Comparison of ENCODE assay signal across 14 mouse cellular contexts in genomic region chr2:26460837-26461236, GRCm38 (mm10). TPM values are rescaled to one million over a fixed set of nuclear protein-coding genes. Genes with fewer than 3 reads are reported as not detected.
A peak's percentile ranks its signal among the peaks of the same experiment; 100 is the strongest.
DNase-seq lines count a peak whose midpoint lies in the region; ATAC-seq and TF ChIP-seq lines count a peak whose summit lies in the region.
"Had no signal": no experiment of that assay in that cellular context is flagged by ENCODE, and none has a peak within 500 bp of the region (broad histone marks: within the 10 kb centered on the region; RNA-seq: fewer than 3 reads in every experiment).

No protein-coding gene starts in this region.

- no peaks in the 10 kb centered on the region for H3K79me2 ChIP-seq in liver, adult 2 months (ENCODE audit: control insufficient read depth, insufficient read depth, low read length)

- no peak for TF ChIP-seq CTCF in liver, adult 2 months (IDR thresholded peaks at IDR 0.05; ENCODE audit: low read depth, low read length)

- no peak for TF ChIP-seq POLR2A in liver, adult 2 months (IDR thresholded peaks at IDR 0.05; ENCODE audit: extremely low read depth, insufficient read depth, low read length)

- WGBS in forebrain, embryonic 10.5 days: 88% methylated on average over 13 of the region's 13 CpGs
- WGBS in forebrain, embryonic 16.5 days: 87% methylated on average over 13 of the region's 13 CpGs
- 84% methylated on average over 13 of the region's 13 CpGs for WGBS in liver, adult 2 months
- WGBS in liver, embryonic 12.5 days (ENCODE audit: insufficient replicate concordance): 92% methylated on average over 13 of the region's 13 CpGs

- no peak overlapping the region for H3K9ac ChIP-seq in forebrain, embryonic 16.5 days (replicated peaks; ENCODE audit: low read depth, low read length)
- no peak overlapping the region for H3K9ac ChIP-seq in liver, adult 2 months (ENCODE audit: low read depth, low read length)
- H3K9ac ChIP-seq in liver, embryonic 12.5 days: no peak overlapping the region
- H3K9ac ChIP-seq: heart, embryonic 12.5 days; liver, embryonic 13.5 days had no signal

- H3K27ac ChIP-seq in forebrain, embryonic 10.5 days: peak overlapping the region; percentile 40; the same call in 1 of the 2 replicates
- H3K27ac ChIP-seq in forebrain, embryonic 16.5 days (ENCODE audit: low read length): no peak overlapping the region
- peak overlapping the region; percentile 54 for H3K27ac ChIP-seq in liver, adult 2 months (replicated peaks; ENCODE audit: insufficient read depth, low read depth, low read length)
- H3K27ac ChIP-seq in liver, embryonic 12.5 days: no peak overlapping the region
- H3K27ac ChIP-seq: liver, embryonic 13.5 days; macrophage had no signal

- H3K9me3 ChIP-seq in forebrain, embryonic 10.5 days: no peaks in the 10 kb centered on the region
- H3K9me3 ChIP-seq in forebrain, embryonic 16.5 days (ENCODE audit: control insufficient read depth, low read length): no peaks in the 10 kb centered on the region
- no peaks in the 10 kb centered on the region for H3K9me3 ChIP-seq in liver, embryonic 12.5 days (replicated peaks)
- H3K9me3 ChIP-seq: heart, embryonic 12.5 days; liver, embryonic 13.5 days had no signal

- H3K36me3 ChIP-seq in forebrain, embryonic 10.5 days (replicated peaks): peaks cover 86% of the 10 kb centered on the region
- peaks cover 2% of the 10 kb centered on the region for H3K36me3 ChIP-seq in forebrain, embryonic 16.5 days (ENCODE audit: control insufficient read depth, insufficient read depth)
- H3K36me3 ChIP-seq in liver, adult 2 months (ENCODE audit: control insufficient read depth, insufficient read depth, low read length): peaks cover 10% of the 10 kb centered on the region; the same call in 1 of the 2 replicates
- peaks cover 57% of the 10 kb centered on the region for H3K36me3 ChIP-seq in liver, embryonic 12.5 days

- DNase-seq in forebrain, embryonic 10.5 days (ENCODE audit: extremely low spot score, low spot score): no peak
- DNase-seq in liver, adult 2 months (ENCODE audit: extremely low read depth, low read depth, low spot score): no peak
- peak; percentile 35 for DNase-seq in A20 (ENCODE audit: low read depth, low spot score)
- DNase-seq in heart, postnatal 14 days: no peak
- DNase-seq in layer of hippocampus, postnatal 25 days (ENCODE audit: extremely low spot score in 1 of 2, low spot score in 1 of 2): no peak
- DNase-seq: cerebellum, adult 8-10 months; embryo, embryonic 11 days; gastrocnemius, postnatal 36 days; liver, embryonic 13.5 days had no signal

- no peak overlapping the region for H3K4me2 ChIP-seq in forebrain, embryonic 16.5 days (ENCODE audit: low read length)
- no peak overlapping the region for H3K4me2 ChIP-seq in liver, embryonic 12.5 days
- H3K4me2 ChIP-seq: heart, embryonic 12.5 days; liver, embryonic 13.5 days had no signal

- intact Hi-C loops in heart, postnatal 14 days (cut with DNase I): no loop called here

- H3K27me3 ChIP-seq in forebrain, embryonic 10.5 days (ENCODE audit: poor library complexity, severe bottlenecking): no peaks in the 10 kb centered on the region
- H3K27me3 ChIP-seq in forebrain, embryonic 16.5 days (replicated peaks; ENCODE audit: control insufficient read depth, insufficient read depth, low read length): no peaks in the 10 kb centered on the region
- H3K27me3 ChIP-seq in liver, adult 2 months (ENCODE audit: control insufficient read depth, insufficient read depth, low read length): no peaks in the 10 kb centered on the region
- no peaks in the 10 kb centered on the region for H3K27me3 ChIP-seq in liver, embryonic 12.5 days (replicated peaks)
- H3K27me3 ChIP-seq: heart, embryonic 12.5 days; liver, embryonic 13.5 days had no signal

- no peak overlapping the region for H3K4me3 ChIP-seq in forebrain, embryonic 10.5 days
- H3K4me3 ChIP-seq in forebrain, embryonic 16.5 days (replicated peaks; ENCODE audit: low read length): no peak overlapping the region
- H3K4me3 ChIP-seq in liver, adult 2 months (ENCODE audit: insufficient read depth, low read depth, low read length): no peak overlapping the region
- no peak overlapping the region for H3K4me3 ChIP-seq in liver, embryonic 12.5 days
- H3K4me3 ChIP-seq: heart, embryonic 12.5 days; liver, embryonic 13.5 days had no signal

- no peak for ATAC-seq in forebrain, embryonic 16.5 days
- no peak for ATAC-seq in liver, embryonic 12.5 days
- ATAC-seq in activated CD4-positive, CD25-positive, alpha-beta regulatory T cell, adult 4 months: peak; percentile 10

- H3K4me1 ChIP-seq in forebrain, embryonic 10.5 days: peaks cover 29% of the 10 kb centered on the region
- H3K4me1 ChIP-seq in forebrain, embryonic 16.5 days (replicated peaks; ENCODE audit: control insufficient read depth, insufficient read depth, low read length): no peaks in the 10 kb centered on the region
- peaks cover 21% of the 10 kb centered on the region for H3K4me1 ChIP-seq in liver, adult 2 months (ENCODE audit: control insufficient read depth, insufficient read depth, low read length)
- peaks cover 27% of the 10 kb centered on the region for H3K4me1 ChIP-seq in liver, embryonic 12.5 days

RNA-seq across cellular contexts. Expression of gene Sec16a, which starts 15.8 kb away (rescaled TPM):
- polyA plus RNA-seq in forebrain, embryonic 10.5 days (2016; fragmentation: Nextera tagmentation; extraction: Ambion mirVana): 27.0 and 29.8 TPM in 2 replicates
- polyA plus RNA-seq in forebrain, embryonic 16.5 days (2015; fragmentation: Nextera tagmentation; extraction: Ambion mirVana): 21.5 and 23.1 TPM in 2 replicates
- 44.5 and 53.2 TPM in 2 replicates for total RNA-seq in liver, adult 2 months (2014; rRNA removed)
- 70.5 and 78.2 TPM in 2 replicates for polyA plus RNA-seq in liver, adult 2 months (2012; rRNA removed)
- 13.0 and 14.4 TPM in 2 replicates for polyA plus RNA-seq in liver, embryonic 12.5 days (2016; fragmentation: Nextera tagmentation; extraction: Ambion mirVana)
- polyA plus RNA-seq in activated CD4-positive, CD25-positive, alpha-beta regulatory T cell, adult 4 months (2017; shearing (Covaris generic)): 10 to 100 TPM; 22.4 to 23.9 TPM
- total RNA-seq in heart, postnatal 14 days (2021): 10 to 100 TPM; 37.4 to 40.5 TPM
- 10 to 100 TPM; 46.4 to 48.1 TPM for total RNA-seq in layer of hippocampus, postnatal 25 days (2021)

RNA-seq across cellular contexts. Expression of gene Inpp5e, which starts 51.8 kb away (rescaled TPM):
- 24.6 and 25.5 TPM in 2 replicates for polyA plus RNA-seq in forebrain, embryonic 10.5 days (2016; fragmentation: Nextera tagmentation; extraction: Ambion mirVana)
- polyA plus RNA-seq in forebrain, embryonic 16.5 days (2015; fragmentation: Nextera tagmentation; extraction: Ambion mirVana): 19.8 and 23.9 TPM in 2 replicates
- 2.4 and 4.4 TPM in 2 replicates for total RNA-seq in liver, adult 2 months (2014; rRNA removed)
- 7.1 and 8.7 TPM in 2 replicates for polyA plus RNA-seq in liver, adult 2 months (2012; rRNA removed)
- polyA plus RNA-seq in liver, embryonic 12.5 days (2016; fragmentation: Nextera tagmentation; extraction: Ambion mirVana): 10.1 and 12.3 TPM in 2 replicates
- polyA plus RNA-seq in activated CD4-positive, CD25-positive, alpha-beta regulatory T cell, adult 4 months (2017; shearing (Covaris generic)): 10 to 100 TPM in 1 of 2 experiments, 1 to 10 TPM in 1; 9.5 to 13.5 TPM
- 10 to 100 TPM; 15.6 to 15.9 TPM for total RNA-seq in heart, postnatal 14 days (2021)
- 10 to 100 TPM; 21.7 to 24.4 TPM for total RNA-seq in layer of hippocampus, postnatal 25 days (2021)

RNA-seq across cellular contexts. Expression of gene Notch1, which starts 55.6 kb away (rescaled TPM):
- polyA plus RNA-seq in forebrain, embryonic 10.5 days (2016; fragmentation: Nextera tagmentation; extraction: Ambion mirVana): 25.4 and 26.7 TPM in 2 replicates
- polyA plus RNA-seq in forebrain, embryonic 16.5 days (2015; fragmentation: Nextera tagmentation; extraction: Ambion mirVana): 20.2 and 23.6 TPM in 2 replicates
- total RNA-seq in liver, adult 2 months (2014; rRNA removed): 6.2 and 13.8 TPM in 2 replicates
- polyA plus RNA-seq in liver, adult 2 months (2012; rRNA removed): 9.1 and 9.7 TPM in 2 replicates
- 4.1 and 4.4 TPM in 2 replicates for polyA plus RNA-seq in liver, embryonic 12.5 days (2016; fragmentation: Nextera tagmentation; extraction: Ambion mirVana)
- polyA plus RNA-seq in activated CD4-positive, CD25-positive, alpha-beta regulatory T cell, adult 4 months (2017; shearing (Covaris generic)): 10 to 100 TPM; 22.2 to 28.7 TPM
- 10 to 100 TPM; 43.8 to 49.4 TPM for total RNA-seq in heart, postnatal 14 days (2021)
- 10 to 100 TPM; 31.4 to 38.0 TPM for total RNA-seq in layer of hippocampus, postnatal 25 days (2021)

Comparison
In these comparisons a context has a peak if more than half of its experiments do, and no peak if none do; other contexts are left out.
1. H3K27ac ChIP-seq: peak in forebrain, embryonic 10.5 days (single experiment) and liver, adult 2 months (single experiment); none in forebrain, embryonic 16.5 days (single experiment) and liver, embryonic 12.5 days (single experiment).